Mouse (Mus musculus): ENCODE results near the gene Cfap298. TPM values are rescaled to one million over a fixed set of nuclear protein-coding genes. Genes with fewer than 3 reads are reported as not detected.

The Cfap298 gene
- polyA plus RNA-seq, 1 experiment from 2014 or later = 63.4 TPM

DNA sequence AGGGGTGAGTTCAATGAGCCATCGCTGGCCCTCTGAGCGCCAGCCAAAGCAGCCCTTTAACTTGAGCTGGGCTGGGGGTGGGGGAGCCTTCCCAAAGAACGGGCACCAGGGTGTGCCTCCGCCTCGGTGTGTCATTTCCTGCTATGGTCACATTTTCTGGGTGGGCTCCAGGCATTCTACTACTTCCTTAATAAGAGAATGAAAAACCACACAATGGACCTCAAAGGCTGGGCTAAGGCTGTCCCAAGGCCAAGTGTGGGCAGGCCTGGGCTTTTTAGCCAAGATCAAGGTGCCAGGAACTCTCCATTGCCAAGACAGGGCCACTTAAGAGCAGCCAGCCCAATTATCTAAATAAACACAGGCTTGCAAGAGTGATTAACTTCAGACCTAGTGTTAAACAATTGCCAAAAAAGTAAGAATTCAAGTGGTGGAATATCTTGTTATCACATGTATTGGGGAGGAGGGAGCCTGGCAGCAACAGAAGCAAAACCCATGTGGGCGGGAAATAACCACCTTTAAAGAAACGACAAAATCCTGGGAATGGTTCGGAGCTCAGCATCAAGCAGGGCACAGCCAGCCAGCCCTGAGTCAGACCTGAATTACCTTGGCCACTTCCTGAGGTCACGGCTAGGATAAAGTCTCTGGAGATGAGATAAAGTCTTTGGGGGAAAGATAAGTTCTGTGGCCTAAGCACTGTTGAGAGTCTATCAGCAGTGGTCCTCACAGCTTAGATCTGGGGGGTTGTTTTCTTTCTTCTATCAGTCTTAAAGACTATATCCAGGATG is 48.9 kb downstream of the Cfap298 start:
- H3K27me3 ChIP-seq = no peaks in the 10 kb centered on the region
- peak overlapping the region; percentile 39 for H3K27ac ChIP-seq (replicated peaks)
- no peaks in the 10 kb centered on the region for H3K9me3 ChIP-seq (replicated peaks)
- peak; percentile 58; the same call in 1 of the 2 replicates for ATAC-seq (ENCODE audit: insufficient number of reproducible peaks, low FRiP score, low TSS enrichment, low read depth)
- H3K9ac ChIP-seq = no peak overlapping the region
- H3K4me3 ChIP-seq (replicated peaks) = no peak overlapping the region
- no peak overlapping the region for H3K4me2 ChIP-seq (replicated peaks)
- H3K36me3 ChIP-seq = no peaks in the 10 kb centered on the region
- 46% methylated on average over 9 of the region's 9 CpGs for whole genome bisulfite sequencing
- H3K4me1 ChIP-seq = peaks cover 31% of the 10 kb centered on the region

DNA sequence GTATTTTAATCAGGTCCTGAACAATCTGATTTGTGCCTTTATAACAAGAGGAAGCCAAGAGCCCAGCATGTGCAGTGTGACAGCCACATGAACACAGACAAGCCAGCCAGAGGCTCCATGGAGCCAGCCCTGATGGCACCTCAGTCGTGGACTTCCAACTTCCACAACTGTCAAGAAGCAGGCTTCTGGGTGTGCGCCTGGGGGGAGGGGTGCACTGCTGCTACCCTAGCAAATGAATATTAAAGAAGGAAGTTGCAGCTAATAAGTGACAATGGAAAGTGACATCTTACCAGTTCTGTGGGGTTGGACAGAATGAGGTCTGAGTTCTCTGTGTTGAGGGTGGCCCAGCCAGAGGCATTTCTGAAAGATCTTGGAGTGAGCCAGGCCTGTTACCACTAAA is 49.6 kb downstream of the Cfap298 start:
- ATAC-seq (ENCODE audit: insufficient number of reproducible peaks, low FRiP score, low TSS enrichment, low read depth) = no peak
- H3K9me3 ChIP-seq (replicated peaks) = no peaks in the 10 kb centered on the region
- no peak overlapping the region for H3K4me3 ChIP-seq (replicated peaks)
- no peaks in the 10 kb centered on the region for H3K27me3 ChIP-seq
- peak overlapping the region; percentile 39; the same call in 1 of the 2 replicates for H3K27ac ChIP-seq (replicated peaks)
- no peak overlapping the region for H3K9ac ChIP-seq
- 59% methylated on average over 2 of the region's 2 CpGs for WGBS
- peaks cover 31% of the 10 kb centered on the region for H3K4me1 ChIP-seq
- no peak overlapping the region for H3K4me2 ChIP-seq (replicated peaks)
- H3K36me3 ChIP-seq = no peaks in the 10 kb centered on the region

GRCm38 (mm10) chr16:90882501-90882977 is 52.4 kb downstream of the Cfap298 start:
- Histone ChIP-seq H3K4me2 (replicated peaks) (no peak overlapping the region), H3K36me3 (no peaks in the 10 kb centered on the region), H3K4me1 (peaks cover 31% of the 10 kb centered on the region), H3K27ac (replicated peaks) (peak overlapping the region; percentile 63), H3K9ac (no peak overlapping the region), H3K27me3 (no peaks in the 10 kb centered on the region), H3K4me3 (replicated peaks) (no peak overlapping the region), H3K9me3 (replicated peaks) (no peaks in the 10 kb centered on the region)
- WGBS = 39% methylated on average over 8 of the region's 8 CpGs
- peak; percentile 73 for ATAC-seq (ENCODE audit: insufficient number of reproducible peaks, low FRiP score, low TSS enrichment, low read depth)

GRCm38 (mm10) chr16:90878135-90878860 is 56.6 kb downstream of the Cfap298 start:
- H3K36me3 ChIP-seq = no peaks in the 10 kb centered on the region
- H3K27me3 ChIP-seq = no peaks in the 10 kb centered on the region
- no peak overlapping the region for H3K9ac ChIP-seq
- 86% methylated on average over 3 of the region's 3 CpGs for WGBS
- H3K9me3 ChIP-seq (replicated peaks) = no peaks in the 10 kb centered on the region
- no peak overlapping the region for H3K27ac ChIP-seq (replicated peaks)
- no peak overlapping the region for H3K4me3 ChIP-seq (replicated peaks)
- ATAC-seq (ENCODE audit: insufficient number of reproducible peaks, low FRiP score, low TSS enrichment, low read depth) = no peak
- H3K4me2 ChIP-seq (replicated peaks) = no peak overlapping the region
- peaks cover 12% of the 10 kb centered on the region for H3K4me1 ChIP-seq

Small RNAs within 50 kb of the gene (microRNA-seq; reads per million reads assigned to microRNA genes)
- gene Gm22933 (ENCODE audit: borderline number of aligned reads) = not detected

Other genes with a start within 250 kb of the Cfap298 start
- 53.6 and 55.3 TPM in 2 replicates for gene Mis18a, start 207.7 kb downstream of the Cfap298 start, polyA plus RNA-seq (2015; fragmentation: Nextera tagmentation; extraction: Ambion mirVana)
- gene Mrap, start 196.9 kb downstream of the Cfap298 start, polyA plus RNA-seq (2015; fragmentation: Nextera tagmentation; extraction: Ambion mirVana) = 0.21 and 0.34 TPM in 2 replicates
- 10.3 and 10.5 TPM in 2 replicates for gene Urb1, start 124.7 kb downstream of the Cfap298 start, polyA plus RNA-seq (2015; fragmentation: Nextera tagmentation; extraction: Ambion mirVana)
- gene Eva1c, start 108.4 kb downstream of the Cfap298 start, polyA plus RNA-seq (2015; fragmentation: Nextera tagmentation; extraction: Ambion mirVana) = 3.1 and 3.7 TPM in 2 replicates
- gene Synj1, start 76.2 kb upstream of the Cfap298 start, polyA plus RNA-seq (2015; fragmentation: Nextera tagmentation; extraction: Ambion mirVana) = 13.5 and 14.0 TPM in 2 replicates
- 53.4 and 55.8 TPM in 2 replicates for gene Paxbp1, start 109.4 kb upstream of the Cfap298 start, polyA plus RNA-seq (2015; fragmentation: Nextera tagmentation; extraction: Ambion mirVana)
- 0.41 and 1.0 TPM in 2 replicates for gene 4932438H23Rik, start 160.0 kb upstream of the Cfap298 start, polyA plus RNA-seq (2015; fragmentation: Nextera tagmentation; extraction: Ambion mirVana)

All from embryonic facial prominence, embryonic 15.5 days (tissue).